Mouse (Mus musculus) duodenum, adult 2 months (tissue): Measurements from ENCODE around the gene Myt1. TPM values are rescaled to one million over a fixed set of nuclear protein-coding genes. Genes with fewer than 3 reads are reported as not detected.

Experiments used
- polyA plus RNA-seq: library from polyadenylated mRNA; depleted of rRNA; stranded (reverse); fragments of >200 nt; gene quantifications from 2 replicates; pipeline ENCODE4 v1.2.3, GENCODE M21; 2012; ENCODE audit warnings: low replicate concordance; rRNA removed

The Myt1 gene
- 0.26 and 0.67 TPM in 2 replicates for polyA plus RNA-seq

GRCm38 (mm10) chr2:181763006-181763830, at the start of gene Myt1:
Myt1 (plus strand) TSS chr2:181763332.

GRCm38 (mm10) chr2:181714903-181715326, 48.2 kb upstream of the Myt1 start, which contains the start of gene Oprl1:
Oprl1 (plus strand) TSS chr2:181715016.

GRCm38 (mm10) chr2:181837372-181838292, 74.5 kb downstream of the Myt1 start, which contains the start of gene Pcmtd2:
Pcmtd2 (plus strand) TSS chr2:181837854.

GRCm38 (mm10) chr2:181863791-181864535, 100.8 kb downstream of the Myt1 start, which contains the start of gene Polr3k:
Polr3k (plus strand) TSS chr2:181864337.

Other genes starting within 250 kb of the Myt1 start
- gene Dnajc5, start 242.8 kb upstream of the Myt1 start, polyA plus RNA-seq = 20.8 and 23.1 TPM in 2 replicates
- 92.3 and 132 TPM in 2 replicates for gene Uckl1, start 178.4 kb upstream of the Myt1 start, polyA plus RNA-seq
- gene Prpf6, start 171.5 kb upstream of the Myt1 start, polyA plus RNA-seq = 4.1 and 4.5 TPM in 2 replicates
- gene Zfp512b, start 170.5 kb upstream of the Myt1 start, polyA plus RNA-seq = 7.8 and 14.6 TPM in 2 replicates
- 21.4 and 27.7 TPM in 2 replicates for gene Samd10, start 164.1 kb upstream of the Myt1 start, polyA plus RNA-seq
- 0.63 TPM in 1 of 2 replicates, not detected in the other for gene Gm29797, start 106.3 kb upstream of the Myt1 start, polyA plus RNA-seq
- gene Sox18, start 91.7 kb upstream of the Myt1 start, polyA plus RNA-seq = 37.5 and 89.5 TPM in 2 replicates
- 3.5 and 3.7 TPM in 2 replicates for gene Tcea2, start 83.0 kb upstream of the Myt1 start, polyA plus RNA-seq
- gene Rgs19, start 69.4 kb upstream of the Myt1 start, polyA plus RNA-seq = 17.5 and 20.7 TPM in 2 replicates
- gene Lkaaear1, start 64.9 kb upstream of the Myt1 start, polyA plus RNA-seq = not detected in 2 replicates
- gene Oprl1, start 48.3 kb upstream of the Myt1 start, polyA plus RNA-seq = 0.13 TPM in 1 of 2 replicates, not detected in the other
- 5.0 and 8.6 TPM in 2 replicates for gene Pcmtd2, start 74.5 kb downstream of the Myt1 start, polyA plus RNA-seq
- 0.69 and 0.89 TPM in 2 replicates for gene Polr3k, start 101.0 kb downstream of the Myt1 start, polyA plus RNA-seq
- not detected in 2 replicates for gene Gm14496, start 227.8 kb downstream of the Myt1 start, polyA plus RNA-seq